Mouse (Mus musculus): Measurements from ENCODE around the gene Ppp2r5d.

Ppp2r5d gene

GRCm38 (mm10) chr17:46704887-46705835, at the start of gene Ppp2r5d:
Gene Ppp2r5d (minus strand): TSS chr17:46705111.
- peak; percentile 98 for DNase-seq

- DNase-seq = peak; percentile 97 to 98
Measured at GRCm38 (mm10) chr17:46751794-46752556, 47.1 kb upstream of the Ppp2r5d start, which contains the start of gene Cnpy3. Gene Cnpy3 (minus strand): TSS chr17:46752214.

- peak in 1 of 2 experiments; percentile 41 for DNase-seq
Measured at GRCm38 (mm10) chr17:46751056-46751793, 46.3 kb upstream of the Ppp2r5d start.

- no peak for DNase-seq
Measured at GRCm38 (mm10) chr17:46750580-46750979, 45.7 kb upstream of the Ppp2r5d start.

- DNase-seq = no peak
Measured at GRCm38 (mm10) chr17:46749282-46749681, 44.4 kb upstream of the Ppp2r5d start.

GRCm38 (mm10) chr17:46747806-46748205, 42.9 kb upstream of the Ppp2r5d start:
- no peak for DNase-seq

GRCm38 (mm10) chr17:46747234-46747633, 42.3 kb upstream of the Ppp2r5d start:
- no peak for DNase-seq

GRCm38 (mm10) chr17:46745506-46745905, 40.6 kb upstream of the Ppp2r5d start:
- no peak for DNase-seq

GRCm38 (mm10) chr17:46742986-46743385, 38.1 kb upstream of the Ppp2r5d start:
- no peak for DNase-seq

- no peak for DNase-seq
Measured at GRCm38 (mm10) chr17:46741305-46741704, 36.4 kb upstream of the Ppp2r5d start.

- DNase-seq = no peak
Measured at GRCm38 (mm10) chr17:46736160-46736559, 31.2 kb upstream of the Ppp2r5d start.

- DNase-seq = no peak
Measured at GRCm38 (mm10) chr17:46735287-46735686, 30.4 kb upstream of the Ppp2r5d start.

- DNase-seq = no peak
Measured at GRCm38 (mm10) chr17:46734055-46734454, 29.1 kb upstream of the Ppp2r5d start.

GRCm38 (mm10) chr17:46728904-46729318, 24.0 kb upstream of the Ppp2r5d start, which contains the start of gene Gnmt:
Gene Gnmt (minus strand): TSS chr17:46729168.
- peak; percentile 90 to 92 for DNase-seq

GRCm38 (mm10) chr17:46728496-46728895, 23.6 kb upstream of the Ppp2r5d start:
- DNase-seq = no peak

- DNase-seq = peak in 1 of 2 experiments; percentile 67
Measured at GRCm38 (mm10) chr17:46728021-46728420, 23.1 kb upstream of the Ppp2r5d start.

GRCm38 (mm10) chr17:46727271-46727670, 22.4 kb upstream of the Ppp2r5d start:
- no peak for DNase-seq

- DNase-seq = no peak
Measured at GRCm38 (mm10) chr17:46725731-46726645, 21.1 kb upstream of the Ppp2r5d start.

- no peak for DNase-seq
Measured at GRCm38 (mm10) chr17:46725273-46725672, 20.4 kb upstream of the Ppp2r5d start.

GRCm38 (mm10) chr17:46724477-46725084, 19.7 kb upstream of the Ppp2r5d start:
- no peak for DNase-seq

- DNase-seq = no peak
Measured at GRCm38 (mm10) chr17:46721077-46721476, 16.2 kb upstream of the Ppp2r5d start.
